Mouse (Mus musculus): ENCODE measurements at regions not wholly inside any gene's neighbourhood (a gene's known extent, or its start where the extent isn't known, plus 50 kb on each side); places are given as distances from the start of the nearest gene placed in this dataset.

DNA sequence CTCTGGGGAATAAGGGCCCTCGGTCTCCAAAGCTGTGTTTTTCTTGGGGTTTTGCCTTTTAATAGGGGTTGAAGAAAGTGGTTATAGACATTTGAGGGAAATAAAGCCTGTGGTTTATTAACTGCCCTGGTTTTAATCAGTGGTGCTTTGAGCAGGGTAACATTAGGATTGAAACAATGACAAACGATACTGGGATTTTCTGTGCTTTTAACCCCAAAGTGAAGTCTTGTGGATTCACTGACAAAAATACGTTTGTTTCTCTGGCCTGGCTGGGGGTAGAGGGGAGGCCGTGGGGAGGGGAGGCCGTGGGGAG, 157.0 kb downstream of the Gas1 start:
- TF ChIP-seq EP300 (IDR thresholded peaks at IDR 0.05; ENCODE audit: low read depth) (no peak), CTCF (IDR thresholded peaks at IDR 0.05; ENCODE audit: low read depth) (no peak)
